Mouse (Mus musculus): ENCODE measurements around the gene Myh9. TPM values are rescaled to one million over a fixed set of nuclear protein-coding genes. Genes with fewer than 3 reads are reported as not detected.
A peak's percentile ranks its signal among the peaks of the same experiment; 100 is the strongest.

The Myh9 gene
- polyA plus RNA-seq, 1 experiment = 1,641 TPM

DNA sequence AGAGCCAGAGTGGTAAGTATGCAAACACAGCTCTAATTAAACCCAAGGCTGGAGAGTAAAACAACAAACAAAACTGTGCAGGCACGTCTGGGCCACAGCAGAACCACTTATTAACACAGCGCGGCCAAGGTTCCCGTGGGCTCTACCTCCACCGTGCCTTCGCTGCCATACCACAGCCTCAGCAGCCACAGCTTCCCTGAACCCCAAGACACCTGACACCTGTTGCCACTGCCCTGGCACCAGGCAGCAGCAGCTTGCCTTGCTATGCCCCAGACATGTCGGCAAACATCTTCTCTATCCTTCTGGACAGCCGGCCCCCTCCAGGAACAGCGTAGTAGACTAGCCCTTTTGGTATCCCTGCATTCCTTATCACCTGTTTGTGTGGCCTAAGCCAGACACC is 37.0 kb downstream of the Myh9 start:
- TF ChIP-seq GATA1 (IDR thresholded peaks at IDR 0.05; ENCODE audit: borderline replicate concordance, low read length) (no peak), FLI1 (IDR thresholded peaks at IDR 0.05; ENCODE audit: low read length) (no peak)
- H3K4me3 ChIP-seq (replicated peaks) = peak overlapping the region; percentile 86
- no peaks in the 10 kb centered on the region for H3K27me3 ChIP-seq (replicated peaks)
- H3K9me3 ChIP-seq = no peaks in the 10 kb centered on the region
- peaks cover 100% of the 10 kb centered on the region for H3K36me3 ChIP-seq (replicated peaks; ENCODE audit: low read length)
- peaks cover 100% of the 10 kb centered on the region for H3K4me1 ChIP-seq

DNA sequence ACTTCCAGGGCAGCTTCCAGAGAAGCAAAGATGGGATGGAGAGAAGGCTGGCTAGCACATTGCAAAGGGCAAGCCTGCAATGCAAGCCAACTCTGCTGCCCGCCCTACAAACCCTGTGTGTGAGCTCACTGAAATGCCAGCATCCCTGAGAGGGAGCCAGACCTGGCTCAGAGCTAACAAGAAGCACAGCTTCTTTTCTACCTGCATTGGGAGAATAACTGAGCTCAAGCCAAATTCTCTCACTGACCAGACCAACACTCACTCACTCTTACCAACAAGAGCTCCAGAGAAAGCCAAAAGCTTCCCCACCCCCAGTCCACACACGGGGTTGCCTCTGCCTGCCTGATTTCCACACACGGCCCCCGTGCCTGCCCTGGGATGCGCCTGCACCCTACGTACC is 37.5 kb downstream of the Myh9 start:
- peak overlapping the region; percentile 86 for H3K4me3 ChIP-seq (replicated peaks)
- peaks cover 100% of the 10 kb centered on the region for H3K4me1 ChIP-seq
- no peaks in the 10 kb centered on the region for H3K27me3 ChIP-seq (replicated peaks)
- TF ChIP-seq FLI1 (IDR thresholded peaks at IDR 0.05; ENCODE audit: low read length) (no peak), GATA1 (IDR thresholded peaks at IDR 0.05; ENCODE audit: borderline replicate concordance, low read length) (no peak)
- no peaks in the 10 kb centered on the region for H3K9me3 ChIP-seq
- peaks cover 100% of the 10 kb centered on the region for H3K36me3 ChIP-seq (replicated peaks; ENCODE audit: low read length)

DNA sequence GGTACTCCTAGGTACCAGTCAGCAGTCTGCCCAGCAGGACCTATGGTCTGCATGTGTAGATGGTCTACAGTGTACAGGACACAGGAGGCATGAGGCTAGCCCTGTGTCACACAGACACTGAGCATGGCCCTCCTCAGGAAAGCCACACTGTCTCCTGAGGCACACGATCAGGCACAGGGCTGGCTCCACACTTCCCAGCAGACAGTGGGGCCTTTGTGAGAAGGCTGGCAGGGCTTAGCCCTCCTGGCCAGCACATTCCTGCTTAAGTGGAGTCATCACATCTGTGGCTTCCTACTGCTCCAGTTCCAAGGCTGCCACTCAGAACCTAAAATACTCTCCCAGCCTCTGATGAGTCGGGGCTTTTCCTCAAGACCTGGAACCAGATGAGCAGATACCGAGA is 38.2 kb downstream of the Myh9 start:
- Histone ChIP-seq H3K9me3 (no peaks in the 10 kb centered on the region), H3K4me3 (replicated peaks) (peak overlapping the region; percentile 84), H3K4me1 (peaks cover 100% of the 10 kb centered on the region), H3K36me3 (replicated peaks; ENCODE audit: low read length) (peaks cover 100% of the 10 kb centered on the region), H3K27me3 (replicated peaks) (no peaks in the 10 kb centered on the region)
- TF ChIP-seq GATA1 (IDR thresholded peaks at IDR 0.05; ENCODE audit: borderline replicate concordance, low read length) = no peak
- no peak for TF ChIP-seq FLI1 (IDR thresholded peaks at IDR 0.05; ENCODE audit: low read length)

DNA sequence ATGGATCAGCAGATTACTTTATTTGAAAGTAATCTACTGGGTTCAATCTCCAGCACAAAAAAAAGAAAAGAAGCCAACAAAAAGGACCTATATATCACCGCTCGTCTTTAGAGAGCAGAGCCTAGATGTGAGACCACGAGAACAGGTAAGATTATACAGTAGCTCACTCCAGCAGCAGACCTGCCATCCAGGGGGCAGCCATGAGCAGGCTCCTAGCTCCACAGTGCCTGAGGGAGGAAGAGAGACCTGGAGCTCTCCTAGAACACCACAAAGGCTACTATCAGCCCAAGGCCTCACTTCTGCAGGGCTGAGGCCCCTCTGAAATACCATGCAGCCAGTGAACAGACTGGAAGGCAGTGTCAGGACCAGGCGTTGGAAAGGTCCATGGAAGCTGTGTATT is 39.0 kb downstream of the Myh9 start:
- TF ChIP-seq GATA1 (IDR thresholded peaks at IDR 0.05; ENCODE audit: borderline replicate concordance, low read length) (no peak), FLI1 (IDR thresholded peaks at IDR 0.05; ENCODE audit: low read length) (no peak)
- Histone ChIP-seq H3K9me3 (no peaks in the 10 kb centered on the region), H3K4me3 (replicated peaks) (peak overlapping the region; percentile 82), H3K36me3 (replicated peaks; ENCODE audit: low read length) (peaks cover 100% of the 10 kb centered on the region), H3K4me1 (peaks cover 100% of the 10 kb centered on the region), H3K27me3 (replicated peaks) (no peaks in the 10 kb centered on the region)

DNA sequence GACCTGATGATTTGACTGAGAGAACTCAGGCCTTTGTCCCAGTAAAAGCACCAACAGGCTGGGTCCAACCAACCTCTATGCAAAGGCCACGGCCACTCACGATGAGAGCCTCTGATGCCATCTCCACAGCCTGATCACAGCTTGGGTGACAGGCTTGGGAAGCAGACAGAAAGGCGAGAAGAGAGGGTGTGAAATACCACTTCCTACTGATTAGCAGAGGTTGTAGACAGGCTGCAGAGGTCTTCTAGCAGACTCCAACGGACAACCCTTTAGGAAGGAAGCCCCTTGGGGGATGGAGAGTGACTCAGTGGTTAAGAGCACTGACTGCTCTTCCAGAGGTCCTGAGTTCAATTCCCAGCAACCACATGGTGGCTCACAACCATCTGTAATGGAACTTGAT is 40.8 kb downstream of the Myh9 start:
- Histone ChIP-seq H3K4me3 (replicated peaks) (peak overlapping the region; percentile 68), H3K9me3 (no peaks in the 10 kb centered on the region), H3K27me3 (replicated peaks) (no peaks in the 10 kb centered on the region), H3K36me3 (replicated peaks; ENCODE audit: low read length) (peaks cover 100% of the 10 kb centered on the region), H3K4me1 (peaks cover 100% of the 10 kb centered on the region)
- TF ChIP-seq GATA1 (IDR thresholded peaks at IDR 0.05; ENCODE audit: borderline replicate concordance, low read length) (no peak), FLI1 (IDR thresholded peaks at IDR 0.05; ENCODE audit: low read length) (no peak)

DNA sequence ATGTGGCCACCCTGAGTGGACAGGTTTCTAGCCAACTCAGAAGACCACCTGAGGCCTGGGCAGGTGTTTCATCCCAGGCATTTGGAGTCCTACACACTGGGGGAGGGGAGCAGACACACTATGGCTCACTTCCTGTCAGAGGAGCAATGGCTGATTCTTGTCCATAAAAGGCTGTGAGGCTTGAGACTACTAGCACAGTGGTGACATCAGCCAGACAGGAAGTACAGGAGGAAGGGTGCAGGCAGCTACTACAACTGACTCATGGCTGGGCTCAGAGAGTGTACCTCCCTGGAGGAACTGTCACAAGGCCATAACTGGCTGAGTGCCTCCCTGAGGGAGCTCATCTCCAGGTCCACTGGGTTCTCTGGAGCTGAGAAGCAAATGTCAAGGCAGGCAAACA is 41.5 kb downstream of the Myh9 start:
- Histone ChIP-seq H3K9me3 (no peaks in the 10 kb centered on the region), H3K27me3 (replicated peaks) (no peaks in the 10 kb centered on the region), H3K36me3 (replicated peaks; ENCODE audit: low read length) (peaks cover 100% of the 10 kb centered on the region), H3K4me3 (replicated peaks) (peak overlapping the region; percentile 71), H3K4me1 (peaks cover 100% of the 10 kb centered on the region)
- TF ChIP-seq FLI1 (IDR thresholded peaks at IDR 0.05; ENCODE audit: low read length) = peak; percentile 85; the same call in 1 of the 2 replicates
- TF ChIP-seq GATA1 (IDR thresholded peaks at IDR 0.05; ENCODE audit: borderline replicate concordance, low read length) = no peak

DNA sequence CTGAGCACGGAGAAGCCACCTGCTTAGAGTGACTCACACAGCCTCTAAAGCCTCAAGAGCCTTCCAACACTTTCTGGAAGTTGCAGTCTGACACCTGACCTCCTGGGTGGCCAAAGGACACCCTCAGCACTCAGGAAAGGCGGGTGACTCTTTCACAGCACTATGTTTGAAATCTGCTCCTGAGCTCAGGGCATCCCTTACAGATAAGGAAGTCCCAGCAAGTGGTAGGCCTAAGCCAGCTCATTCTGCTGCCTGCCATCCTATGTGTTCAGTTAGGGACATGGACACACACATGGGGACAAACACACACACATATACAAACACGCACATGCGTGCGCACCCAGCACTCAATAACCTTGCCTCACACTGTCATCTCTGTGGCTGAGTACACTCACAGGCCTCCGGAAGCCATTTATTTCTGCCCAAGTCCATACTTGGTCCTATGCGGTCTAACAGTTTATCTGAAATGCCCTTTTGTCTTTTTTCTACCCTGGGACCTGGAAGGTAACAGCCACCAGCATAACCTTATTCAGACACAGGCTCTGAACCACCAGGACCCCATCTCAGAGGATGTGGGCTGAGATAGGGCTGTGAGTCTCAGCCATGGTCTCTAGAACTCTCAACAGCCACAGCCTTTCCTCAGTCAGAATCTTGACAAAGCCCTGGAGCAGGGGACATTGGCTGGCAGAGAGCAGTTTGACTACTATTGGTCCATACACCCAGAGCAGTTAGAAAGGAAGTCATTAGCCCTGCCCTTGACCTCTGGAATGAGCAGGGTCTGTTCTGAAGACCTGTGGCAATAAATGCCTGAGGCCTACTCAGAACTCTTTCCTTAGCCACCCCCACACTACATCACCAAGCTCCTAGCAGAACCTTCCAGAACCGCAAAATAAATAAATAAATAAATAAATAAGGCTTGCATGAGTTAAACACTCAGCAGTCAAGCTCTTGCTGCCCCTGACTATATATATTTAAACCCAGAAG is 42.2 kb downstream of the Myh9 start:
- peak overlapping the region; percentile 86 for H3K4me3 ChIP-seq (replicated peaks)
- H3K4me1 ChIP-seq = peaks cover 100% of the 10 kb centered on the region
- peaks cover 100% of the 10 kb centered on the region for H3K36me3 ChIP-seq (replicated peaks; ENCODE audit: low read length)
- H3K9me3 ChIP-seq = no peaks in the 10 kb centered on the region
- no peak for TF ChIP-seq GATA1 (IDR thresholded peaks at IDR 0.05; ENCODE audit: borderline replicate concordance, low read length)
- TF ChIP-seq FLI1 (IDR thresholded peaks at IDR 0.05; ENCODE audit: low read length) = no peak
- no peaks in the 10 kb centered on the region for H3K27me3 ChIP-seq (replicated peaks)

DNA sequence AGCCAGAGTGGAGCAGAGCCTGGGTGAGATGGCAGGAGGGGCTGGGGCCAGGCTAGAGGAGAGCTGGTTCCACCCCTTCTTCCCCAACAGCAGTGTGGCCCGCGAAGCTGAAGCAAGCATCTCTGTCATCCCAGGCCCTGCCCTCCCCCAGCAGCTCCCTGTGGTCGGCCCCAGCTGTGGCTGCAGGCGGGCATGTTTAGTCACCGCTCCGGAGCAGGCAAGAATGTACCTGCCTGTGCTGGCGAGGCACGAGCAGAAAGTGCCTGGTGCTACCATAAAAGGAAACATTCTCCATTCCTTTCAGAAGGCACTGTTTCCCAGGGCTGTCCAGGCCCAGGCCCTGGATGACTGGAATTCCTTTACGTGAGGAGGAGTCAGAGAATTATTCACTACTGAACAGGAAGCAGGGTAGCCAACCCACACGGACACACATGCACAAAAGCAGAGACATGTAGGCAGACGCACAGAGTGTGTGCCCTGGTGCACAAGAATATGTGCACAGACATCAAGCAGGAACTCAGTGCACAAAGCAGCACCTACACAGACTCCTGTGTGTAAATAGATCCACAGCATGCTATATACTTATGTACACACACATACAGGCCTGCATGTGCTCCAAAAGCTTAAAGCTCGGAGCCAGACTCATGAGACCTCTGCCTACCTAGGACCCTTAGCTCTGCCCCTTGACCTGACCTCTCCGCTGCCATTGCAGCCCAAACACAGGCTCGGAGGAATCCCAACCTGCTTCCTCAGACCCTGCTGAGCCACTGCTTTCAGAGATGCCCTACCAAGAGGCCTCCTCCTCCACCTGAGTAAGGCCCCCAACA is 43.1 kb downstream of the Myh9 start:
- Histone ChIP-seq H3K36me3 (replicated peaks; ENCODE audit: low read length) (peaks cover 100% of the 10 kb centered on the region), H3K9me3 (no peaks in the 10 kb centered on the region), H3K4me1 (peaks cover 99% of the 10 kb centered on the region), H3K4me3 (replicated peaks) (peak overlapping the region; percentile 86), H3K27me3 (replicated peaks) (no peaks in the 10 kb centered on the region)
- no peak for TF ChIP-seq FLI1 (IDR thresholded peaks at IDR 0.05; ENCODE audit: low read length)
- no peak for TF ChIP-seq GATA1 (IDR thresholded peaks at IDR 0.05; ENCODE audit: borderline replicate concordance, low read length)

DNA sequence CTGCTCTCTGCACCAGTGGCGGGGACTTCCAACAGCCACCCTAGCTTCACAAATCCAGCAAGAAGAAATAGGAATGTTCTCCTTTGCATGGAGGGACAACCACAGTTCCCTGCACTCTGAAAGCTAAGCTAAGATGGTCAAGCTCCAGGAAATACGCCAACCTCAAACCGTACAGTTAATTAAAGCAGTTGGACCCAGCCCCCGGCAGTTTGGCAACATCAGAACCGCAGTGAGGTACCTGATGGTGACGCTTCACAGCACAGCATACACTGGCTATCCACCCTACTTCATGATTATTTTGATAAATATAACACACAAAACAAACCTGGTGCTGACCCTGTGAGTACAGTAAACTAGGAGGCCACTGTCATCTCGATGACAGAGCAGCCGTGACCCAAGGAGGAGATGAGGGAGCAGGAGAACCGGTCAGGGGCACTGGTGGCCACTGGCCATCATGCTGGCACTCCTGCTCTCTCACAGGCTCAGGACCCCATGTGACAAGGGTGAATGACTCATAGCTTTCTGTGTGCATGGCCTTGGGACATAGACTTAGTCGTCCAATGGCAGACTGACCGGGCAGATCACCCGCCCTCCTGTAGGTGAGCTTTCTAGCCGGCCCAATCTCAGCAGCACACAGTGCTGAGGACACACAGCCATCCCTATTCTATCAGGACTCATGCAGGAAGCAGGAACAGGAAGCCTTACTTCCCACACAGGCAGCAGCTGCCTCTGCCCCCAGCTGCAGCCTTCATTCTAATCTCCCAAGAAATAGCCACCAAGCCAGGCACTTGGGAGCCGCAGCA is 44.2 kb downstream of the Myh9 start:
- H3K9me3 ChIP-seq = no peaks in the 10 kb centered on the region
- H3K4me3 ChIP-seq (replicated peaks) = peak overlapping the region; percentile 71
- TF ChIP-seq GATA1 (IDR thresholded peaks at IDR 0.05; ENCODE audit: borderline replicate concordance, low read length) (no peak), FLI1 (IDR thresholded peaks at IDR 0.05; ENCODE audit: low read length) (no peak)
- H3K4me1 ChIP-seq = peaks cover 99% of the 10 kb centered on the region
- H3K27me3 ChIP-seq (replicated peaks) = no peaks in the 10 kb centered on the region
- peaks cover 100% of the 10 kb centered on the region for H3K36me3 ChIP-seq (replicated peaks; ENCODE audit: low read length)

Data from megakaryocyte, embryonic 14.5 days (primary cell).